Mouse (Mus musculus) midbrain, postnatal 0 days (tissue): ENCODE results near the gene Bsnd. TPM values are rescaled to one million over a fixed set of nuclear protein-coding genes. Genes with fewer than 3 reads are reported as not detected.

Source experiments
- ATAC-seq: fragments of 200-750 bp; cut with Nextera tagmentation; 2 replicates; pipeline ENCODE4 v1.8.0; 2017; ENCODE audit warnings: moderate number of reproducible peaks, mild to moderate bottlenecking, moderate TSS enrichment, moderate library complexity; ENCODE audit not compliant: low FRiP score
- DNase-seq: peaks from one replicate; pipeline ENCODE4 v3.0.0-alpha.2; 2015; ENCODE audit warnings: low spot score
- H3K27ac ChIP-seq: fragments of 300-500 bp; sonication (generic); 2 replicates; pipeline ENCODE4 v1.5.1; 2014; ENCODE audit warnings: low read depth, mild to moderate bottlenecking, low read length, mixed read lengths
- H3K27me3 ChIP-seq: fragments of 300-500 bp; sonication (generic); 2 replicates; pipeline ENCODE4 v1.6.1; 2014; ENCODE audit warnings: low read length, control low read depth, mixed read lengths; ENCODE audit not compliant: insufficient read depth
- H3K36me3 ChIP-seq: fragments of 300-500 bp; sonication (generic); 2 replicates; pipeline ENCODE4 v1.6.1; 2014; ENCODE audit warnings: low read length, control low read depth, mixed read lengths; ENCODE audit not compliant: insufficient read depth
- H3K4me1 ChIP-seq: fragments of 300-500 bp; sonication (generic); 2 replicates; pipeline ENCODE4 v1.6.1; 2014; ENCODE audit warnings: mild to moderate bottlenecking, control low read depth, antibody characterized with exemption, low read length, mixed read lengths; ENCODE audit not compliant: insufficient read depth
- H3K4me2 ChIP-seq: fragments of 300-500 bp; sonication (generic); 2 replicates; pipeline ENCODE4 v1.6.1; 2014; ENCODE audit warnings: low read depth, mild to moderate bottlenecking, low read length, mixed read lengths; ENCODE audit not compliant: poor library complexity, severe bottlenecking
- H3K4me3 ChIP-seq: fragments of 300-500 bp; sonication (generic); 2 replicates; pipeline ENCODE4 v1.5.1; 2014; ENCODE audit warnings: low read depth, mild to moderate bottlenecking, low read length, moderate library complexity
- H3K9ac ChIP-seq: fragments of 300-500 bp; sonication (generic); replicated peaks from 2 replicates; pipeline ENCODE4 v1.6.1; 2014; ENCODE audit warnings: mild to moderate bottlenecking, low read length, moderate library complexity, mixed read lengths; ENCODE audit not compliant: poor library complexity, severe bottlenecking
- H3K9me3 ChIP-seq: fragments of 300-500 bp; sonication (generic); 2 replicates; pipeline ENCODE4 v1.6.1; 2016; ENCODE audit warnings: low read length, control low read depth
- CTCF ChIP-seq: IDR thresholded peaks from 2 replicates; pipeline ENCODE4 v1.5.1; 2016; ENCODE audit warnings: antibody characterized with exemption, mild to moderate bottlenecking
- WGBS: fragments of 180-500 bp; shearing (Covaris S2); extraction: QIAGEN DNeasy Blood & Tissue Kit; methylation state at CpG from one replicate; pipeline ENCODE4 v1.1.7; 2014; 5-methylcytosine and 5-hydroxymethylcytosine counted together
- polyA plus RNA-seq: library from polyadenylated mRNA; unstranded; fragments of >200 nt; fragmentation: Nextera tagmentation; extraction: Ambion mirVana; gene quantifications from 2 replicates; pipeline ENCODE4 v1.2.1, GENCODE M21; 2015
- total RNA-seq: library from RNA; depleted of rRNA; stranded (reverse); fragments of >200 nt; gene quantifications from 2 replicates; pipeline ENCODE4 v1.2.3, GENCODE M21; 2014

Gene Bsnd
- total and polyA plus RNA-seq, 2 experiments from 2014 or later: not detected

GRCm38 (mm10) chr4:106529375-106530112 is 37.5 kb upstream of the Bsnd start:
- DNase-seq (peak; percentile 97), ATAC-seq (peak; percentile 90)
- H3K27ac ChIP-seq: no peak overlapping the region
- H3K36me3 ChIP-seq: no peaks in the 10 kb centered on the region
- H3K4me1 ChIP-seq: no peaks in the 10 kb centered on the region
- H3K27me3 ChIP-seq: no peaks in the 10 kb centered on the region
- no peaks in the 10 kb centered on the region for H3K9me3 ChIP-seq
- 14% methylated on average over 17 of the region's 17 CpGs for WGBS
- H3K4me2 ChIP-seq: peak overlapping the region; percentile 42
- H3K9ac ChIP-seq: no peak overlapping the region
- TF ChIP-seq CTCF: peak; percentile 100
- H3K4me3 ChIP-seq: peak overlapping the region; percentile 9; the same call in 1 of the 2 replicates

- Histone ChIP-seq H3K4me3 (no peak overlapping the region), H3K4me1 (no peaks in the 10 kb centered on the region), H3K27ac (no peak overlapping the region), H3K9me3 (no peaks in the 10 kb centered on the region), H3K27me3 (no peaks in the 10 kb centered on the region), H3K4me2 (no peak overlapping the region), H3K9ac (no peak overlapping the region), H3K36me3 (no peaks in the 10 kb centered on the region)
- DNase-seq (peak; percentile 32), ATAC-seq (no peak)
- WGBS: 73% methylated on average over 7 of the region's 7 CpGs
- TF ChIP-seq CTCF: peak; percentile 66
Measured at GRCm38 (mm10) chr4:106527856-106528547, 35.9 kb upstream of the Bsnd start.

- no peak overlapping the region for H3K9ac ChIP-seq
- WGBS: 90% methylated on average over 2 of the region's 2 CpGs
Measured at GRCm38 (mm10) chr4:106525001-106525400, 32.9 kb upstream of the Bsnd start.

DNA sequence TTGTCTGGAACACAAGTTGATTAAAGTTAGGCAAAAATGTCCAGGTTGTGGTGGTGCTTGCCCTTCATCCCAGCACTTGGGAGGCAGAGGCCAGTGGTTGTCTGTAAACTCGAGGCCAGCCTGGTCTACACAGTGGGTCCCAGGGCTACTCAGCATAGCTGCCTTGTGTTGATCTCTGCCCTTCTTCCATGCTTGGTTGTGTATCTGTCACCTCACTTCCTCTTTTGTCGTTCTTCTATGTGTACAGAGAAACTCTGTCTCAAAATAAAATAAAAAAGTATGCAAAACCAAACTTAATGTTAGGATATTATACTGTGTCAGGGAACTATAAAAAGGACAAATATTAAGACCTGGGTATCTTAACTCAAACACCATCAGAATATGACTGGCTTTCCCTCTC is 32.0 kb upstream of the Bsnd start:
- Histone ChIP-seq H3K4me3 (no peak overlapping the region), H3K9me3 (no peaks in the 10 kb centered on the region), H3K9ac (no peak overlapping the region), H3K4me2 (no peak overlapping the region), H3K27me3 (no peaks in the 10 kb centered on the region), H3K36me3 (no peaks in the 10 kb centered on the region), H3K27ac (no peak overlapping the region), H3K4me1 (no peaks in the 10 kb centered on the region)
- no peak for TF ChIP-seq CTCF
- ATAC-seq (no peak), DNase-seq (no peak)
- WGBS: 77% methylated on average over 2 of the region's 2 CpGs

More at GRCm38 (mm10) chr4:106525001-106525400, 32.9 kb upstream of the Bsnd start:
- Histone ChIP-seq H3K36me3 (no peaks in the 10 kb centered on the region), H3K4me3 (no peak overlapping the region), H3K4me2 (no peak overlapping the region), H3K9me3 (no peaks in the 10 kb centered on the region), H3K27me3 (no peaks in the 10 kb centered on the region), H3K4me1 (no peaks in the 10 kb centered on the region), H3K27ac (no peak overlapping the region)
- ATAC-seq (no peak), DNase-seq (no peak)
- no peak for TF ChIP-seq CTCF

- no peak for TF ChIP-seq CTCF
- Histone ChIP-seq H3K27ac (no peak overlapping the region), H3K4me2 (no peak overlapping the region), H3K4me1 (no peaks in the 10 kb centered on the region), H3K4me3 (no peak overlapping the region), H3K27me3 (no peaks in the 10 kb centered on the region), H3K9ac (no peak overlapping the region), H3K9me3 (no peaks in the 10 kb centered on the region), H3K36me3 (no peaks in the 10 kb centered on the region)
- WGBS: 82% methylated on average over 3 of the region's 3 CpGs
- DNase-seq (no peak), ATAC-seq (no peak)
Measured at GRCm38 (mm10) chr4:106522547-106522946, 30.5 kb upstream of the Bsnd start.

GRCm38 (mm10) chr4:106514606-106515005 is 22.5 kb upstream of the Bsnd start:
- Histone ChIP-seq H3K36me3 (no peaks in the 10 kb centered on the region), H3K4me3 (no peak overlapping the region), H3K4me1 (no peaks in the 10 kb centered on the region), H3K27ac (no peak overlapping the region), H3K9me3 (no peaks in the 10 kb centered on the region), H3K27me3 (no peaks in the 10 kb centered on the region), H3K4me2 (no peak overlapping the region), H3K9ac (no peak overlapping the region)
- DNase-seq: no peak
- 73% methylated on average over 6 of the region's 6 CpGs for WGBS
- no peak for TF ChIP-seq CTCF
- ATAC-seq: no peak
